9 mouse cellular contexts compared by ENCODE assay signal in genomic region chr5:125055901-125056300, GRCm38 (mm10). TPM values are rescaled to one million over a fixed set of nuclear protein-coding genes. Genes with fewer than 3 reads are reported as not detected.
A peak's percentile ranks its signal among the peaks of the same experiment; 100 is the strongest.
DNase-seq lines count a peak whose midpoint lies in the region; ATAC-seq and TF ChIP-seq lines count a peak whose summit lies in the region.
"Had no signal": no experiment of that assay in that cellular context is flagged by ENCODE, and none has a peak within 500 bp of the region (broad histone marks: within the 10 kb centered on the region; RNA-seq: fewer than 3 reads in every experiment).

No protein-coding gene starts in this region.

- no peak overlapping the region for H3K27ac ChIP-seq in heart, embryonic 12.5 days (ENCODE audit: poor library complexity, severe bottlenecking)
- no peak overlapping the region for H3K27ac ChIP-seq in embryonic fibroblast, embryonic 13.5 days (ENCODE audit: insufficient read depth, low read length)

- H3K27me3 ChIP-seq in heart, embryonic 12.5 days (replicated peaks): no peaks in the 10 kb centered on the region
- H3K27me3 ChIP-seq in myocyte (ENCODE audit: control insufficient read depth, insufficient read depth, insufficient read length): no peaks in the 10 kb centered on the region
- H3K27me3 ChIP-seq: midbrain, embryonic 13.5 days had no signal

- H3ac ChIP-seq in myocyte (ENCODE audit: control insufficient read depth, insufficient read length): no peak overlapping the region

- H3K4me2 ChIP-seq in heart, embryonic 12.5 days: 0 out of 2 replicates have a peak overlapping the region, but pooled peaks have one; percentile 80
- H3K4me2 ChIP-seq in myocyte (ENCODE audit: low read depth): peak overlapping the region; percentile 87
- H3K4me2 ChIP-seq: midbrain, embryonic 13.5 days had no signal

- no peak for TF ChIP-seq CTCF in embryonic fibroblast, embryonic 13.5 days (IDR thresholded peaks at IDR 0.05; ENCODE audit: borderline replicate concordance, insufficient read depth, low read length)

- intact Hi-C loops in heart, postnatal 10 days (cut with DNase I): no loop called here

- H3K36me3 ChIP-seq in heart, embryonic 12.5 days: peaks cover 23% of the 10 kb centered on the region
- H3K36me3 ChIP-seq in myocyte (ENCODE audit: control insufficient read depth, insufficient read depth): peaks cover 21% of the 10 kb centered on the region

- H3K9me3 ChIP-seq in heart, embryonic 12.5 days (replicated peaks): no peaks in the 10 kb centered on the region
- H3K9me3 ChIP-seq: midbrain, embryonic 13.5 days had no signal

- 71% methylated on average over 8 of the region's 8 CpGs for WGBS in heart, embryonic 12.5 days

- no peak overlapping the region for H3K4me3 ChIP-seq in heart, embryonic 12.5 days
- H3K4me3 ChIP-seq in embryonic fibroblast, embryonic 13.5 days (ENCODE audit: insufficient read depth, low read length): peak overlapping the region; percentile 70
- H3K4me3 ChIP-seq in myocyte: peak overlapping the region; percentile 51
- H3K4me3 ChIP-seq: midbrain, embryonic 13.5 days had no signal

- 0 out of 2 replicates have a peak overlapping the region, but pooled peaks have one; percentile 3 for H3K9ac ChIP-seq in heart, embryonic 12.5 days
- H3K9ac ChIP-seq: midbrain, embryonic 13.5 days had no signal

- peaks cover 99% of the 10 kb centered on the region for H3K4me1 ChIP-seq in heart, embryonic 12.5 days (replicated peaks)
- peaks cover 8% of the 10 kb centered on the region for H3K4me1 ChIP-seq in embryonic fibroblast, embryonic 13.5 days (ENCODE audit: control insufficient read depth, insufficient read depth, low read length)

- ATAC-seq in heart, embryonic 12.5 days (ENCODE audit: insufficient number of reproducible peaks, low FRiP score): no peak
- no peak for ATAC-seq in frontal cortex, adult (ENCODE audit: low TSS enrichment)
- ATAC-seq: midbrain, embryonic 13.5 days had no signal

- peaks cover 54% of the 10 kb centered on the region for H3K79me2 ChIP-seq in myocyte (ENCODE audit: control insufficient read depth, insufficient read depth)

- DNase-seq in heart, postnatal 10 days: no peak
- peak; percentile 26 to 31 for DNase-seq in B cell, adult 2 months
- no peak for DNase-seq in adipocyte (ENCODE audit: low spot score)
- no peak for DNase-seq in gastrocnemius, postnatal 4 days (ENCODE audit: low spot score in 2 of 2)

- TF ChIP-seq POLR2A in embryonic fibroblast, embryonic 13.5 days (IDR thresholded peaks at IDR 0.05; ENCODE audit: low read depth, low read length): no peak
- TF ChIP-seq POLR2A in myocyte (IDR thresholded peaks at IDR 0.05; ENCODE audit: insufficient read length, low read depth): no peak

TF ChIP-seq in myocyte, 11 proteins besides CTCF, POLR2A, EP300 and RAD21:
- TF ChIP-seq TCF3 (IDR thresholded peaks at IDR 0.05; ENCODE audit: insufficient read length, low read depth) (no peak), MYOD1 (IDR thresholded peaks at IDR 0.05; ENCODE audit: control insufficient read depth in 1 of 3, insufficient read length in 2 of 3, low read depth in 2 of 3) (peak in 2 of 3 experiments; percentile 49 to 61), MYOG (IDR thresholded peaks at IDR 0.05; ENCODE audit: control insufficient read depth in 1 of 3, insufficient read depth in 1 of 3, insufficient read length in 2 of 3, low read depth in 2 of 3) (peak in 2 of 3 experiments; percentile 48 to 74)

RNA-seq across cellular contexts. Expression of gene Rflna, which starts 52.9 kb away (rescaled TPM):
- polyA plus RNA-seq in heart, embryonic 12.5 days (2016; fragmentation: Nextera tagmentation; extraction: Ambion mirVana): 1.2 and 1.6 TPM in 2 replicates
- 1 to 10 TPM; 1.6 to 2.0 TPM for total RNA-seq in heart, postnatal 10 days (2021)
- 1.2 and 7.7 TPM in 2 replicates for polyA plus RNA-seq in embryonic fibroblast, embryonic 13.5 days (2011; ENCODE audit: insufficient read length, low read depth, missing spikeins)
- 0.32 TPM for polyA plus RNA-seq in myocyte (2012; fragmentation: generic; extraction: Trizol)
- total RNA-seq in gastrocnemius, postnatal 4 days (2021): 1 to 10 TPM; 2.0 to 2.3 TPM

Comparison
In these comparisons a context has a peak if more than half of its experiments do, and no peak if none do; other contexts are left out.
1. DNase-seq: peak in B cell, adult 2 months (2 of 2); none in heart, postnatal 10 days (0 of 2), adipocyte (single experiment) and gastrocnemius, postnatal 4 days (0 of 2).